8 mouse cellular contexts compared by ENCODE assay signal in genomic region chr11:99985291-99986092, GRCm38 (mm10).
DNase-seq lines count a peak whose midpoint lies in the region.

No protein-coding gene starts in this region.

- DNase-seq in kidney, postnatal 4 days = peak; percentile 27 to 46
- no peak for DNase-seq in kidney, adult 11 months
- DNase-seq in cerebellum, adult 8-10 months = peak; percentile 85
- peak; percentile 46 for DNase-seq in layer of hippocampus, adult 11-12 months (ENCODE audit: low spot score)
- DNase-seq in retina, postnatal 7 days (ENCODE audit: low read depth, low spot score) = peak; percentile 29
- DNase-seq in lung, postnatal 25 days (ENCODE audit: low spot score) = no peak
- no peak for DNase-seq in kidney, adult 8-10 months
- no peak for DNase-seq in natural killer cell, adult 2 months (ENCODE audit: low spot score in 2 of 2)

Comparison
In these comparisons a context has a peak if more than half of its experiments do, and no peak if none do; other contexts are left out.
1. DNase-seq: peak in kidney, postnatal 4 days (2 of 2), cerebellum, adult 8-10 months (single experiment), layer of hippocampus, adult 11-12 months (single experiment) and retina, postnatal 7 days (single experiment); none in kidney, adult 11 months (single experiment), lung, postnatal 25 days (single experiment), kidney, adult 8-10 months (0 of 2) and natural killer cell, adult 2 months (0 of 2).